Mouse (Mus musculus) embryonic fibroblast, embryonic 13.5 days (primary cell): ENCODE measurements at regions not wholly inside any gene's neighbourhood (a gene's known extent, or its start where the extent isn't known, plus 50 kb on each side); places are given as distances from the start of the nearest gene placed in this dataset.

ENCODE experiments used
- CTCF ChIP-seq: IDR thresholded peaks from 2 replicates; pipeline ENCODE4 v1.5.1; 2011; ENCODE audit warnings: mild to moderate bottlenecking, control low read depth, low read length, moderate library complexity, borderline replicate concordance; ENCODE audit not compliant: insufficient read depth
- POLR2A ChIP-seq: IDR thresholded peaks from 2 replicates; pipeline ENCODE4 v1.6.1; 2011; ENCODE audit warnings: low read depth, mild to moderate bottlenecking, control low read depth, low read length, moderate library complexity

GRCm38 (mm10) chr19:60136491-60136890, 90.0 kb downstream of the Fam204a start:
- TF ChIP-seq POLR2A = no peak
- TF ChIP-seq CTCF = no peak
